In genomic region chr19:4430091-4430620, GRCm38 (mm10) we compare ENCODE assay signal across 12 mouse cellular contexts. TPM values are rescaled to one million over a fixed set of nuclear protein-coding genes. Genes with fewer than 3 reads are reported as not detected.
"Had no signal": no experiment of that assay in that cellular context is flagged by ENCODE, and none has a peak within 500 bp of the region (broad histone marks: within the 10 kb centered on the region; RNA-seq: fewer than 3 reads in every experiment).

No protein-coding gene starts in this region.

- H3K4me2 ChIP-seq: liver, embryonic 11.5 days; liver, embryonic 15.5 days; midbrain, embryonic 12.5 days had no signal

- H3K27me3 ChIP-seq: liver, embryonic 15.5 days; midbrain, embryonic 12.5 days had no signal

- DNase-seq: lung, adult 2 months; lung, postnatal 10 days; right cerebral cortex, adult 18-20 months; right cerebral cortex, postnatal 25 days; thymus, postnatal 36 days had no signal

- H3K9me3 ChIP-seq: limb, embryonic 10.5 days; liver, embryonic 15.5 days; midbrain, embryonic 12.5 days had no signal

- H3K4me1 ChIP-seq: limb, embryonic 10.5 days; liver, embryonic 15.5 days; midbrain, embryonic 12.5 days had no signal

- ATAC-seq: midbrain, embryonic 16.5 days had no signal

- H3K4me3 ChIP-seq: left cerebral cortex, adult 2 months; limb, embryonic 10.5 days; liver, embryonic 15.5 days; midbrain, embryonic 12.5 days had no signal

- H3K36me3 ChIP-seq: midbrain, embryonic 12.5 days had no signal

- H3K9ac ChIP-seq: liver, embryonic 15.5 days; midbrain, embryonic 12.5 days had no signal

- H3K27ac ChIP-seq: left cerebral cortex, adult 2 months; limb, embryonic 10.5 days; liver, embryonic 15.5 days; midbrain, embryonic 12.5 days had no signal

RNA-seq across cellular contexts. Expression of gene Rhod, which starts 9.1 kb away (rescaled TPM):
- total RNA-seq: megakaryocyte-erythroid progenitor cell, adult 5-6 weeks had no signal

RNA-seq across cellular contexts. Expression of gene Syt12, which starts 47.1 kb away (rescaled TPM):
- total RNA-seq: megakaryocyte-erythroid progenitor cell, adult 5-6 weeks had no signal
